Comparison of ENCODE assay signal across 8 mouse cellular contexts in the genomic region with DNA sequence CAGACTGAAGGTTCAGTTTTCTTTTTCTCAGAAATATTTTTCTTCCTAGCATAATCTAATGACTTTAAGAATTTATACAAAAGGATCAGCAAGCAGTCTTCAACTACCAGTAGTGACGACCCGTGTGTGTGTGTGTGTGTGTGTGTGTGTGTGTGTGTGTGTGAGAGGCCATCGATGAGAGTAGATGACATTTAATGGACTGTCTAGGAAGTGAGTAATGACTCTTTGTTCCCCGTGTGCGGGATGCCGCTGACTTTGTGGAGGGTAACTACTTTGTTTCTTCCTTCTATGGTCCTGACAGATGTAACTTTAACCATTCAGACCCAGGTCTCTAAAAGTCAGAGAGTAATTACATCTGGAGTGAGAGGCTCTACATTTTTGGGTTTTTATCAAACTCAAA. TPM values are rescaled to one million over a fixed set of nuclear protein-coding genes. Genes with fewer than 3 reads are reported as not detected.
DNase-seq lines count a peak whose midpoint lies in the region; ATAC-seq and TF ChIP-seq lines count a peak whose summit lies in the region.

No protein-coding gene starts in this region.

- H3K4me2 ChIP-seq in liver, embryonic 14.5 days (ENCODE audit: low read depth): peak overlapping the region; percentile 73

- ATAC-seq in megakaryocyte, adult 5-6 weeks (ENCODE audit: poor library complexity, severe bottlenecking): no peak
- no peak for ATAC-seq in liver, embryonic 14.5 days (ENCODE audit: insufficient read depth)

- H3K4me1 ChIP-seq in megakaryocyte, embryonic 14.5 days: peaks cover 52% of the 10 kb centered on the region
- H3K4me1 ChIP-seq in liver, embryonic 14.5 days (replicated peaks; ENCODE audit: control insufficient read depth in 2 of 2, insufficient read depth in 2 of 2, low read length in 1 of 2): peaks cover 0 to 11% of the 10 kb centered on the region in 2 experiments; a peak in 3 of 4 replicates

- H3K27ac ChIP-seq in liver, embryonic 14.5 days: no peak overlapping the region

- H3K4me3 ChIP-seq in megakaryocyte, embryonic 14.5 days (replicated peaks): peak overlapping the region; percentile 96
- H3K4me3 ChIP-seq in liver, embryonic 14.5 days (ENCODE audit: insufficient read depth in 1 of 2, low read depth in 2 of 2, low read length in 2 of 2): no peak overlapping the region

- TF ChIP-seq EP300 in liver, embryonic 14.5 days (IDR thresholded peaks at IDR 0.05; ENCODE audit: low read depth): no peak

- peak; percentile 55 for DNase-seq in embryo, embryonic 10.5 days (ENCODE audit: low spot score)
- DNase-seq in embryo, embryonic 9.5 days (ENCODE audit: extremely low spot score): no peak
- DNase-seq in liver, embryonic 14.5 days (ENCODE audit: low read depth in 3 of 3, low spot score in 3 of 3): no peak
- DNase-seq in thymus, postnatal 25 days: no peak
- no peak for DNase-seq in layer of hippocampus, adult 11-12 months (ENCODE audit: low spot score)
- DNase-seq in gastrocnemius, postnatal 14 days: no peak

- H3K36me3 ChIP-seq in megakaryocyte, embryonic 14.5 days (replicated peaks; ENCODE audit: low read length): peaks cover 2% of the 10 kb centered on the region
- no peaks in the 10 kb centered on the region for H3K36me3 ChIP-seq in liver, embryonic 14.5 days (replicated peaks; ENCODE audit: control insufficient read depth, insufficient read depth, low read depth)

- H3K9ac ChIP-seq in liver, embryonic 14.5 days (replicated peaks): no peak overlapping the region

- no peak for TF ChIP-seq CTCF in liver, embryonic 14.5 days (IDR thresholded peaks at IDR 0.05; ENCODE audit: low read depth)

- intact Hi-C loops in gastrocnemius, postnatal 14 days (cut with DNase I; ENCODE audit: low total_unique reads): no loop called here

- no peaks in the 10 kb centered on the region for H3K9me3 ChIP-seq in megakaryocyte, embryonic 14.5 days
- no peaks in the 10 kb centered on the region for H3K9me3 ChIP-seq in liver, embryonic 14.5 days (ENCODE audit: control insufficient read depth, low read length)

- 33% methylated on average over 6 of the region's 6 CpGs for WGBS in liver, embryonic 14.5 days (ENCODE audit: insufficient replicate concordance)

- peaks cover 5% of the 10 kb centered on the region for H3K27me3 ChIP-seq in megakaryocyte, embryonic 14.5 days (replicated peaks)
- H3K27me3 ChIP-seq in liver, embryonic 14.5 days (ENCODE audit: control insufficient read depth, insufficient read depth, low read length): peaks cover 15% of the 10 kb centered on the region; the same call in 1 of the 2 replicates

RNA-seq across cellular contexts. Expression of a gene that starts 2.3 kb away (rescaled TPM):
- 2.9 and 3.2 TPM in 2 replicates for polyA plus RNA-seq in megakaryocyte, embryonic 14.5 days (2012; ENCODE audit: insufficient read depth, low replicate concordance)
- total RNA-seq in megakaryocyte, adult 5-6 weeks (2015): 133 and 146 TPM in 2 replicates
- total RNA-seq in megakaryocyte, adult 5-6 weeks (2017): 64.6 and 82.4 TPM in 2 replicates
- polyA plus RNA-seq in liver, embryonic 14.5 days (2012; rRNA removed): 1.8 and 2.0 TPM in 2 replicates
- polyA plus RNA-seq in liver, embryonic 14.5 days (2014; fragmentation: Nextera tagmentation; extraction: Ambion mirVana): 5.6 and 6.7 TPM in 2 replicates
- total RNA-seq in gastrocnemius, postnatal 14 days (2021): 1 to 10 TPM; 3.5 to 3.8 TPM

Comparison
In these comparisons a context has a peak if more than half of its experiments do, and no peak if none do; other contexts are left out.
1. RNA of a gene that starts 2.3 kb away (total RNA-seq): 64.6 to 146 TPM in megakaryocyte, adult 5-6 weeks; 3.5 to 3.8 TPM in gastrocnemius, postnatal 14 days; every median in the first group is over 10 times any median in the second.